Mouse (Mus musculus): ENCODE data around the gene Nfia. TPM values are rescaled to one million over a fixed set of nuclear protein-coding genes. Genes with fewer than 3 reads are reported as not detected.

The Nfia gene
- polyA plus RNA-seq, 1 experiment from 2014 or later = 42.1 TPM

DNA sequence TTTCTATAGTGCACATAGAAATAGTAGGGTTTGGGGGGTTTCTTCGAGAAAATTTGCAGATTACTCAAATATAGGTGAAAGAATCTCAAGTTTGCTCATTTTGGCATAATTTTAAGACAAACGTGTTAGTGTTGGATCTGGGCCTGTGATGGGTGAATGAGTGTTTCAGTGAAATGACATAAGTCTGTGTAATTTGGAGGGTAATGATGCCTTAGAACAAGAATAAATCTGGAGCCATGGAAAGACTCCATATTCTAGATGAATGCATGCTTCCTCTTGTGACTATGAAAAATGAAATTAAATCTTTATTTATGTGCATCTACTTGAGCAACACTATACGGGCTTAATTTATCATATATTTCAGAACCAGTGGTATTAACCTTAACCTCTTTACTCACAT lies 44.2 kb downstream of the Nfia start:
- no peak overlapping the region for H3K27ac ChIP-seq (ENCODE audit: low read depth)
- ATAC-seq (replicated peaks; ENCODE audit: low FRiP score, low TSS enrichment, low read depth) = no peak
- H3K36me3 ChIP-seq (ENCODE audit: control insufficient read depth, insufficient read depth, low read length) = no peaks in the 10 kb centered on the region
- DNase-seq (ENCODE audit: low spot score) = no peak
- no peaks in the 10 kb centered on the region for H3K9me3 ChIP-seq (ENCODE audit: control insufficient read depth, low read length)
- no peaks in the 10 kb centered on the region for H3K27me3 ChIP-seq (replicated peaks; ENCODE audit: control insufficient read depth, insufficient read depth, low read length)
- H3K4me3 ChIP-seq (ENCODE audit: low read depth, low read length) = no peak overlapping the region
- no peak overlapping the region for H3K9ac ChIP-seq (ENCODE audit: low read length)
- no peaks in the 10 kb centered on the region; the same call in 1 of the 2 replicates for H3K4me1 ChIP-seq (replicated peaks; ENCODE audit: control insufficient read depth, insufficient read depth, low read length)
- no peak overlapping the region for H3K4me2 ChIP-seq (ENCODE audit: low read length)
- WGBS = 84% methylated on average over 3 of the region's 3 CpGs

- Histone ChIP-seq H3K27me3 (replicated peaks; ENCODE audit: control insufficient read depth, insufficient read depth, low read length) (no peaks in the 10 kb centered on the region), H3K27ac (ENCODE audit: low read depth) (no peak overlapping the region), H3K4me1 (replicated peaks; ENCODE audit: control insufficient read depth, insufficient read depth, low read length) (no peaks in the 10 kb centered on the region; the same call in 1 of the 2 replicates), H3K36me3 (ENCODE audit: control insufficient read depth, insufficient read depth, low read length) (no peaks in the 10 kb centered on the region), H3K4me2 (ENCODE audit: low read length) (no peak overlapping the region), H3K9me3 (ENCODE audit: control insufficient read depth, low read length) (no peaks in the 10 kb centered on the region), H3K9ac (ENCODE audit: low read length) (no peak overlapping the region), H3K4me3 (ENCODE audit: low read depth, low read length) (no peak overlapping the region)
- ATAC-seq (replicated peaks; ENCODE audit: low FRiP score, low TSS enrichment, low read depth) (no peak), DNase-seq (ENCODE audit: low spot score) (no peak)
- 85% methylated on average over 1 of the region's 1 CpGs for WGBS
These were observed 45.2 kb downstream of the Nfia start for GRCm38 (mm10) chr4:97817741-97818140.

DNA sequence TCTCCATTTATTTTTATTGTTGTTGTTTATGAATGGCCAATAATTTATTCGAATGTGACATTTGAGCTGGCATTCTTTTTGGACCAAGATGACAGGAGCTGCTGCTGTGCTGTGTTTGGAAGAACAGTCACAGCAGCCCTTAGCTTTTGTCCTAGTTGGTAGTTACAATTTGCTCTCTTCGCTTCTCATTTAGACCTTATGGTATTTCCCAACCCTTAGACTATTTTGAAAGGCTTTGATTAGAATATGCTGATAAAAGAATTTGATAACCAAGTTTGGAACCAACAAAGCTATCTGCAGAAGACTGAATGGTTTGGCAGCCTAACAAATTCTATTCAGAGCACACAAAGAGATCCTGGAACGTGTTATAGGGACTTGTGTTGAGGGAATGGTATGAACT lies 46.0 kb downstream of the Nfia start:
- Histone ChIP-seq H3K27ac (ENCODE audit: low read depth) (no peak overlapping the region), H3K9ac (ENCODE audit: low read length) (no peak overlapping the region), H3K27me3 (replicated peaks; ENCODE audit: control insufficient read depth, insufficient read depth, low read length) (no peaks in the 10 kb centered on the region), H3K4me2 (ENCODE audit: low read length) (no peak overlapping the region), H3K4me3 (ENCODE audit: low read depth, low read length) (no peak overlapping the region), H3K4me1 (replicated peaks; ENCODE audit: control insufficient read depth, insufficient read depth, low read length) (no peaks in the 10 kb centered on the region), H3K36me3 (ENCODE audit: control insufficient read depth, insufficient read depth, low read length) (no peaks in the 10 kb centered on the region), H3K9me3 (ENCODE audit: control insufficient read depth, low read length) (no peaks in the 10 kb centered on the region)
- ATAC-seq (replicated peaks; ENCODE audit: low FRiP score, low TSS enrichment, low read depth) (no peak), DNase-seq (ENCODE audit: low spot score) (no peak)
- WGBS = 89% methylated on average over 3 of the region's 3 CpGs

DNA sequence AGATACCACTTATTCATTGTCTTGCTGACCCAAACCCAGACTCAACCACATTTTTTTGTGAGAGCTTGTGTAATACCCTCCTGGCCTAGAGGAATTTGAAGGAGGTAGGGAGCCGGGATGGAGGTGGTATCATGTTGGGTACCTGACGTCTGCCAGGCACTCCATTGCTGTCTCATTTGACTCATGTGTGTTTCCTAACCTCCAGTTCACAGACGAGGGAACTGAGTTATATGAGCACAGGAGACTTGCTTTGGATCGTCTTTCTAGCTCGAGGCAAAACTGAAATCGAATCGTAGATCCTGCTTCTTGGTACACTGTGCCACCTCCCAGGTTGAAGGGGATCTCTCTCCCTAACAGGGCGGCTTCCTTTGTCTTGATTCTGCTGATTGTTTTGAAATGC lies 46.6 kb downstream of the Nfia start:
- ATAC-seq (replicated peaks; ENCODE audit: low FRiP score, low TSS enrichment, low read depth) = no peak
- Histone ChIP-seq H3K27ac (ENCODE audit: low read depth) (no peak overlapping the region), H3K9ac (ENCODE audit: low read length) (no peak overlapping the region), H3K4me1 (replicated peaks; ENCODE audit: control insufficient read depth, insufficient read depth, low read length) (no peaks in the 10 kb centered on the region), H3K36me3 (ENCODE audit: control insufficient read depth, insufficient read depth, low read length) (no peaks in the 10 kb centered on the region), H3K27me3 (replicated peaks; ENCODE audit: control insufficient read depth, insufficient read depth, low read length) (no peaks in the 10 kb centered on the region), H3K4me2 (ENCODE audit: low read length) (no peak overlapping the region), H3K9me3 (ENCODE audit: control insufficient read depth, low read length) (no peaks in the 10 kb centered on the region), H3K4me3 (ENCODE audit: low read depth, low read length) (no peak overlapping the region)
- WGBS = 78% methylated on average over 8 of the region's 8 CpGs
- no peak for DNase-seq (ENCODE audit: low spot score)

GRCm38 (mm10) chr4:97820474-97821259 lies 48.1 kb downstream of the Nfia start:
- Histone ChIP-seq H3K36me3 (ENCODE audit: control insufficient read depth, insufficient read depth, low read length) (no peaks in the 10 kb centered on the region), H3K4me2 (ENCODE audit: low read length) (no peak overlapping the region), H3K4me3 (ENCODE audit: low read depth, low read length) (no peak overlapping the region), H3K4me1 (replicated peaks; ENCODE audit: control insufficient read depth, insufficient read depth, low read length) (no peaks in the 10 kb centered on the region), H3K9ac (ENCODE audit: low read length) (no peak overlapping the region), H3K27me3 (replicated peaks; ENCODE audit: control insufficient read depth, insufficient read depth, low read length) (no peaks in the 10 kb centered on the region), H3K9me3 (ENCODE audit: control insufficient read depth, low read length) (no peaks in the 10 kb centered on the region), H3K27ac (ENCODE audit: low read depth) (no peak overlapping the region)
- peak; percentile 41 for DNase-seq (ENCODE audit: low spot score)
- WGBS = 60% methylated on average over 4 of the region's 4 CpGs
- no peak for ATAC-seq (replicated peaks; ENCODE audit: low FRiP score, low TSS enrichment, low read depth)

DNA sequence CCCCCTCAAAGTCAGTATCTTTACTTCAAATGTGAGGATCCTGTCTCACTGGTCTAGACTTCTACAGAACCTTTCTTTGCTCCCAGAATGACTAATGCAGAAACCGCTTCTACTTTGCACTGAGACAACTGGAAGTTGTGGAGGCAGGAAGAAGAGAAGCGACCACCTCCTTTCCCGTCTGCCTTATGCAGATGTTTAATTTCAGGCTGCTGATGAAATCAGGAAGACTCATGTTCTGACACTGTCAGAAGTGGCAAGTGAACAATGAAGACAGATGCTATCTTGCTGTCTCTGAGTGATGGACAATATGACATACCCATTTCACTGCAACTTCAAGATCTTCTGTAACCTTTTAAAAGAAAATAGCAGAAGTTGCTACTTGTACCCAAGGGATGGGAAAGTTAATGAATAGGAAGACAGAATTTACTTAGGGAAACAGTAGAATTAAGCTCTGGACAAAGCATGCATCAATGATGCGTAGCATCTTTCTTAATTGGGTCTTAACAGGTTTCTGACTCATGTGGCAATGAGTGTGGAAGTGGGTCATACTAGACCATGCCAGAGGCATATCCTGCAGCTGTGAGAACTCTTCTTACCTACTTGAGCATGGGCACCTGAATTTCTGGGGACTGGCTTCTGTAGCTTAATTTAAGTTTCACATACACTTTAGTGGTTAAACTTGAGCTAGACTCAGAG lies 49.2 kb downstream of the Nfia start:
- no peaks in the 10 kb centered on the region for H3K36me3 ChIP-seq (ENCODE audit: control insufficient read depth, insufficient read depth, low read length)
- H3K4me2 ChIP-seq (ENCODE audit: low read length) = no peak overlapping the region
- H3K27me3 ChIP-seq (replicated peaks; ENCODE audit: control insufficient read depth, insufficient read depth, low read length) = no peaks in the 10 kb centered on the region
- H3K9me3 ChIP-seq (ENCODE audit: control insufficient read depth, low read length) = no peaks in the 10 kb centered on the region
- WGBS = 81% methylated on average over 4 of the region's 4 CpGs
- H3K9ac ChIP-seq (ENCODE audit: low read length) = no peak overlapping the region
- H3K4me3 ChIP-seq (ENCODE audit: low read depth, low read length) = no peak overlapping the region
- ATAC-seq (replicated peaks; ENCODE audit: low FRiP score, low TSS enrichment, low read depth) = no peak
- no peak overlapping the region for H3K27ac ChIP-seq (ENCODE audit: low read depth)
- peak; percentile 33 for DNase-seq (ENCODE audit: low spot score)
- H3K4me1 ChIP-seq (replicated peaks; ENCODE audit: control insufficient read depth, insufficient read depth, low read length) = no peaks in the 10 kb centered on the region

DNA sequence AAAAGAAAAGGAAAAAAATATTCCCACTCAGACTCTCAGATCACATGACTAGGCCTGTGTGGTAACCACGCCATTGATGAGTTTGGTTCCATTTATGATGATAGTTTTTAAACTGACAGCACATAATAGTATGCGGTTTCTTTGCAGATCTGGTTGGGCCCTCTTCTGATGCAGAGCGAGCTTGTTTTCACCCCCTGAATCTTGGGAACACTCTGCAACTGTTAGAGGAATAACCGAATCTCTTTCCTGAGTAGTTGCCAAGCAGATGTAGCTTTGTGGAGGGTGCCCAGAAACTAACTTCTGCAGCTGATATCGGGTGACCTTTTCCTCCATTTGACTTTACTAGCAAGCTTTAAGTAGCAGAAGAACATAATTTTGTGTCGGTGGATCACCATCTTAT lies 51.0 kb downstream of the Nfia start:
- Histone ChIP-seq H3K36me3 (ENCODE audit: control insufficient read depth, insufficient read depth, low read length) (no peaks in the 10 kb centered on the region), H3K27ac (ENCODE audit: low read depth) (no peak overlapping the region), H3K4me1 (replicated peaks; ENCODE audit: control insufficient read depth, insufficient read depth, low read length) (no peaks in the 10 kb centered on the region), H3K4me3 (ENCODE audit: low read depth, low read length) (no peak overlapping the region), H3K4me2 (ENCODE audit: low read length) (no peak overlapping the region), H3K9me3 (ENCODE audit: control insufficient read depth, low read length) (no peaks in the 10 kb centered on the region), H3K9ac (ENCODE audit: low read length) (no peak overlapping the region), H3K27me3 (replicated peaks; ENCODE audit: control insufficient read depth, insufficient read depth, low read length) (no peaks in the 10 kb centered on the region)
- 89% methylated on average over 6 of the region's 6 CpGs for WGBS
- peak; percentile 27 for DNase-seq (ENCODE audit: low spot score)
- ATAC-seq (replicated peaks; ENCODE audit: low FRiP score, low TSS enrichment, low read depth) = no peak

DNA sequence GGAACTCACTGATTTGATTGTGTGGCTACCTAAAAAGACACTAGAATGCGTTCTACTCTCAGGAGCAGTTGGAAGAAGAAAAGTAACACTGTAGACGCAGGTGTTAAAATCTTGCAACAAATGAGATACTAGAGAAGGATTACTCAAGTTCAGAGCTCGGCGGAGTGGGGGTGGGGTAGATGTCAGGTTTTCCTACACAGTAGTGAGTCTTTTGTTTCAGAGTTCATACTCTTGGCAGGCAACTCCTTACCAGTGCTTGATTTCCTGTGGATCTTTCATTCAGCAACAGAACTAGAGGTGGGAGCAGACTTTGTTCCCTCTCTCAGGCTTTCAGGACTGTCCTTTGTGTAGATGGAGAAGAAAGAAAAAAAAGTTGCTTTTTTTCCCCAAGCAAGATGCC lies 51.9 kb downstream of the Nfia start:
- H3K9ac ChIP-seq (ENCODE audit: low read length) = no peak overlapping the region
- no peak overlapping the region for H3K27ac ChIP-seq (ENCODE audit: low read depth)
- no peaks in the 10 kb centered on the region for H3K4me1 ChIP-seq (replicated peaks; ENCODE audit: control insufficient read depth, insufficient read depth, low read length)
- WGBS = 73% methylated on average over 4 of the region's 4 CpGs
- H3K4me3 ChIP-seq (ENCODE audit: low read depth, low read length) = no peak overlapping the region
- no peaks in the 10 kb centered on the region for H3K27me3 ChIP-seq (replicated peaks; ENCODE audit: control insufficient read depth, insufficient read depth, low read length)
- no peaks in the 10 kb centered on the region for H3K36me3 ChIP-seq (ENCODE audit: control insufficient read depth, insufficient read depth, low read length)
- ATAC-seq (replicated peaks; ENCODE audit: low FRiP score, low TSS enrichment, low read depth) (no peak), DNase-seq (ENCODE audit: low spot score) (peak; percentile 31)
- H3K4me2 ChIP-seq (ENCODE audit: low read length) = no peak overlapping the region
- H3K9me3 ChIP-seq (ENCODE audit: control insufficient read depth, low read length) = no peaks in the 10 kb centered on the region

- WGBS = 75% methylated on average over 4 of the region's 4 CpGs
These were observed 52.9 kb downstream of the Nfia start for GRCm38 (mm10) chr4:97825432-97825831.

More at GRCm38 (mm10) chr4:97825432-97825831, 52.9 kb downstream of the Nfia start:
- Histone ChIP-seq H3K27me3 (replicated peaks; ENCODE audit: control insufficient read depth, insufficient read depth, low read length) (no peaks in the 10 kb centered on the region), H3K9me3 (ENCODE audit: control insufficient read depth, low read length) (no peaks in the 10 kb centered on the region), H3K27ac (ENCODE audit: low read depth) (no peak overlapping the region), H3K9ac (ENCODE audit: low read length) (no peak overlapping the region), H3K4me2 (ENCODE audit: low read length) (no peak overlapping the region), H3K36me3 (ENCODE audit: control insufficient read depth, insufficient read depth, low read length) (no peaks in the 10 kb centered on the region), H3K4me3 (ENCODE audit: low read depth, low read length) (no peak overlapping the region), H3K4me1 (replicated peaks; ENCODE audit: control insufficient read depth, insufficient read depth, low read length) (no peaks in the 10 kb centered on the region; the same call in 1 of the 2 replicates)
- DNase-seq (ENCODE audit: low spot score) = peak; percentile 12
- no peak for ATAC-seq (replicated peaks; ENCODE audit: low FRiP score, low TSS enrichment, low read depth)
